Mouse (Mus musculus): ENCODE data around the gene Catip. TPM values are rescaled to one million over a fixed set of nuclear protein-coding genes. Genes with fewer than 3 reads are reported as not detected.
"Not testable (repeated sequence)": the region's sequence is repeated elsewhere in the genome, so short reads cannot be mapped to it uniquely, and the experiment has no call there.

Catip gene
- polyA plus RNA-seq, 1 experiment from 2014 or later = 2.0 TPM

DNA sequence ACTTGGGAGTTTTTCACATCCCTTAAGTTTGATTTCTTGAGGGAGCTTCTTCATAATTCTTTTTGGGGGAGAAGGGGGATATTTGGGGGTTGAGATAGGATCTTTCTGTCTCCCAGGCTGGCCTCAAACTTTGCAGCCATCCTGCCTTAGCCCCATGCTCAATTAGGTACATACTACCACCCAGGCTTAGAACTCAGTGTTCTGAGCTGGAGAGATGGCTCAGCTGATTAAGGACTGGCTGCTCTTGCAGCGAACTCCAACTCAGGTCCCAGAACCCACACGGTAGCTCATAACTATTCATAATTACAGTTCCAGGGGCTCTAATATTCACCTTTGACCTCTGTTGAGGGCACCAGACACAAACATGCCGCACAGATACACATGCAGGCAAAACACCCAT is 27.3 kb upstream of the Catip start:
- ATAC-seq (ENCODE audit: insufficient number of reproducible peaks, low FRiP score, low TSS enrichment, low read depth) = no peak
- Histone ChIP-seq H3K4me2 (no peak overlapping the region), H3K9ac (no peak overlapping the region), H3K27me3 (no peaks in the 10 kb centered on the region), H3K27ac (no peak overlapping the region; the same call in 1 of the 2 replicates), H3K36me3 (no peaks in the 10 kb centered on the region), H3K4me1 (peaks cover 46% of the 10 kb centered on the region), H3K4me3 (no peak overlapping the region), H3K9me3 (no peaks in the 10 kb centered on the region)
- WGBS = 68% methylated on average over 3 of the region's 3 CpGs

DNA sequence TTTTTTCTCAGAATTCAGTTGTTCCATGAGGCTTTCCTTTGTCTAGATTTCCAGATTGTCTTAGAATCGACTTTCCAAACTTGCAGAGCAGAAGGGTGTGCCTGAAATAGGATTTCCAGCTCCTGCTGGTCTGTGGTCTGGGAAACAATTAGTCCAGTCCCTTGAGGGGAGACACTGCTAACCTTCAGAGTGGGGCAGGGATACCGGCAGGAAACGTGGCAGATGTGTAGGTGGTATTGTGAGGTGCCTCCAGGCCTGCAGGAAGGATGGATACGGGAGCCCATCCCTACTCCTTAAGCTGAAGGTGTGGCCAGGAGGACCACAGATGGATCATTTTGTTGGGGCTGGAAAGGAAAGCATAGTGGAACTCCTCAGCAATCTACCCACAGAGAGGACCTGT is 26.9 kb upstream of the Catip start:
- H3K9me3 ChIP-seq = no peaks in the 10 kb centered on the region
- H3K36me3 ChIP-seq = no peaks in the 10 kb centered on the region
- no peak overlapping the region for H3K4me2 ChIP-seq
- H3K4me1 ChIP-seq = peaks cover 46% of the 10 kb centered on the region
- H3K9ac ChIP-seq = no peak overlapping the region
- ATAC-seq (ENCODE audit: insufficient number of reproducible peaks, low FRiP score, low TSS enrichment, low read depth) = no peak
- no peaks in the 10 kb centered on the region for H3K27me3 ChIP-seq
- 42% methylated on average over 4 of the region's 4 CpGs for WGBS
- no peak overlapping the region for H3K27ac ChIP-seq
- no peak overlapping the region for H3K4me3 ChIP-seq

DNA sequence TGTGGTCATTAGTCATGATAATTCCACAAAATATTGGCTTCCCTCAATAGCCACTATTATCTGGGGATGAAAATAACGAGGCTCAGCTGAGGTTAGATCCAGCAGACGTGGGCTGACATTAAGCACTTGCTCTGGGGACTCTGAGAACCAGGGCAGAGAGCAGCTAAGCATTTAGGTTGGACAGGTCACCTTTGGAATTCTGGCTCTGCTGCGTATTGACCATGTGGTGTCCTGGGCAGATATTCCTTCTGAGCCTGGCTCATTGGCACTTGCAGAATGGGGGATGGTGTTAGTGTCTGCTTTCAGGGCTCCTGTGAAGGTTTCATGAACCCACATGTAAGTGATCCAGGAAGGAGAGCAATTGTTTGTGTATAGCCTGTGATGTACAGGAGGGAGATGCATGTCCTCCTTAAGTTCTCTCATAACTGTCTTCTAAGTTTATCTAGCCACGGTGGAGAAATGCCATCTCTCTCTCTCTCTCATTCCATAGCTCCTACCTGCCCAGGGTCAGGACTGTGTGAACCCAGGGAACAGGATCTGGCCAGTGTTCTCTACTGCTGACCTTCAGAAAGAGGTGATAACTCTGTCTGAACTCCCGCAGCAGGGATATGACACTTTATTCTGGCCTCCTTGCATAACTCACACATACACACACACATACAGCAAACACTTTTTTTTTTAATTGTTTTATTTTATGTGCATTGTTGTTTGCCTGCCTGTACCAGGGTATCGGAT is 26.3 kb upstream of the Catip start:
- 82% methylated on average over 6 of the region's 6 CpGs for WGBS
- Histone ChIP-seq H3K36me3 (no peaks in the 10 kb centered on the region), H3K27ac (no peak overlapping the region), H3K9me3 (no peaks in the 10 kb centered on the region), H3K4me2 (no peak overlapping the region), H3K4me3 (no peak overlapping the region), H3K9ac (no peak overlapping the region), H3K27me3 (no peaks in the 10 kb centered on the region), H3K4me1 (peaks cover 46% of the 10 kb centered on the region)
- ATAC-seq (ENCODE audit: insufficient number of reproducible peaks, low FRiP score, low TSS enrichment, low read depth) = no peak

DNA sequence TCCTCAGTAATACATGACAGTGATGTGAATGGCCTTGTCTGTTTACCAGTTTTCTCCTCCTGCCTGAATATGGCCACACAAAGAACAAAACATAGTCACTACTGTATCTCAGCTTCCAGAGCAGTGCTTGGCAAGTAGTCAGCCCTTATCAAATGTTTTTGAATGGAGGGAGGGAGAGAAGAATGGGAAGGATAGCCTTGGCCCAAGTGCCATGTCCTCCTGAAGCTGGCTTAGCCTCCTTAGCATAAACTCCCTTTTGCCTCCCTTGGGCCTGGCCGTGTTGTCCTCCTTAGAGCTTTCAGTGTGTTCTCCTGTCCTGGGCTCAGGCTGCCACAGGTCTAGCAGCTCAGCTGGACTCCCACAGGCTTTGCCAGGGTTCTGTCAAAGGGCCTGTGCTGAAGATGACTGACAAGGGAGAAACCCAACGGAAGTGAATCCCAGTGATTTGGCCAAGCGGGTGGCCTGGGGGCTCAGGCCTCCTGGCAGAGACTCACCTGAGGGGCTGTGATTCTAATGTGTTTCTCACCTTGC is 24.6 kb upstream of the Catip start:
- Histone ChIP-seq H3K27me3 (no peaks in the 10 kb centered on the region), H3K4me1 (peaks cover 31% of the 10 kb centered on the region), H3K4me3 (no peak overlapping the region), H3K27ac (no peak overlapping the region), H3K4me2 (no peak overlapping the region), H3K9me3 (no peaks in the 10 kb centered on the region), H3K36me3 (no peaks in the 10 kb centered on the region), H3K9ac (no peak overlapping the region)
- WGBS = 85% methylated on average over 3 of the region's 3 CpGs
- no peak for ATAC-seq (ENCODE audit: insufficient number of reproducible peaks, low FRiP score, low TSS enrichment, low read depth)

DNA sequence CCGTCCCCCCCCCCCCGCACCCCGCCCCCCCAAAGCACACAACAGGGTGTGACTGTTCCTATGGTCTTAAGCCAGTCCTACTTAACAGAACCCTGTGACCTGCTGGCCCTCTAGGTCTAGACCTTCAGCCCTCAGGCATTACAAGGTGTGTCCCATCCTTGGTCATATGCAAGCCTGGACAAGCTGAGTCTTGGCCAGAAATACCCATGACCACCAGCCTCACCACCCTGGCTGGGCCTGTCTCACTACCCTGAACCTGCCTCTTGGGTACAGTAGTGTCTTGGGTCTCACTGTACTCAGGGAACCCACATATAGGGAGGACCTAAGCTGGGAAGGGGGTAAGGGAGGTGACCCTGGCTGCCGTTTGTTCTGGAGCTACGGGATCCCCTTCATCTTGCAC is 23.9 kb upstream of the Catip start:
- Histone ChIP-seq H3K27ac (no peak overlapping the region), H3K4me2 (no peak overlapping the region), H3K4me1 (peaks cover 28% of the 10 kb centered on the region), H3K36me3 (no peaks in the 10 kb centered on the region), H3K4me3 (no peak overlapping the region), H3K9ac (no peak overlapping the region), H3K27me3 (no peaks in the 10 kb centered on the region), H3K9me3 (no peaks in the 10 kb centered on the region)
- 89% methylated on average over 5 of the region's 5 CpGs for WGBS
- ATAC-seq (ENCODE audit: insufficient number of reproducible peaks, low FRiP score, low TSS enrichment, low read depth) = no peak

DNA sequence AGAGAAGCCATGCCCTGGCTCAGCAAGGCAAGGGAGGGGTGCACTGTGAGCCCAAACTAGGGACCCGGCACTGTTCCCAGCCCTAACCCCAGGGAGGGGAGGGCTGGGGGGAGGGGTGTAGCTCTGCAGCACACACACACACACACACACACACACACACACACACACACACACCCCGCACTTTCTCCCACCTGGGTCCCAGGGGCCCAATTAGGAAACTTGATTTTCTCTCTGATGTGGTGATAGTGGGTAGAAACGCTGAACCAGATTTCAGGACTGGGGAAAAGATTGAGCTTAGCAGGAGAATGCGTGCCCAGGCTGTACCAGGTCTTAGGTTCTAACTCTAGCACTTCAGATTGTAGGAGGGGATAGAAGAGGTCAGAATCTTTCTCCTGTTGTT is 23.3 kb upstream of the Catip start:
- Histone ChIP-seq H3K4me1 (peaks cover 23% of the 10 kb centered on the region; the same call in 1 of the 2 replicates), H3K27ac (no peak overlapping the region), H3K4me3 (no peak overlapping the region), H3K4me2 (no peak overlapping the region), H3K9me3 (no peaks in the 10 kb centered on the region), H3K36me3 (no peaks in the 10 kb centered on the region), H3K27me3 (no peaks in the 10 kb centered on the region), H3K9ac (no peak overlapping the region)
- WGBS = 57% methylated on average over 3 of the region's 4 CpGs
- ATAC-seq (ENCODE audit: insufficient number of reproducible peaks, low FRiP score, low TSS enrichment, low read depth) = no peak

DNA sequence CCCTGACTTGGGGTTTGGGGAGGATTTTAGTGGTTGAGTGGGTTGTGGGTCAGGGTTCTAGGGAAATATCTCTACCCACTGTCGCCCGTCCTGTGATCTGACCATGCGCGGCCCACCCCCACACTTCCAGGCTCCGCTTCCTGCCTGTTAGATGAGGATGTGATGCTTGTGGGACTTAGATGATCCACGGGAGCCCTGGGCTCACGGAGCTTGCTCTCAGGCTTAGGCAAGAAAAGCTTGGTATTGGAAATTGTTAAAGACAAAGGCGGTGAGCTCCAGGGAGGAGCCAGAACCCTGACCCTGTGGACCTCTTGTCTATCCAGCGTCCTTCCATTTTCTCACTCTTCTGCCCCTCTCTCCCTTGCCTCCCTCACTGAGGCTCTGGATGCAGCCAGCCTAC is 22.0 kb upstream of the Catip start:
- Histone ChIP-seq H3K36me3 (no peaks in the 10 kb centered on the region), H3K27me3 (no peaks in the 10 kb centered on the region), H3K27ac (no peak overlapping the region), H3K4me3 (no peak overlapping the region), H3K9ac (no peak overlapping the region), H3K4me1 (peaks cover 18% of the 10 kb centered on the region; the same call in 1 of the 2 replicates), H3K4me2 (no peak overlapping the region), H3K9me3 (no peaks in the 10 kb centered on the region)
- WGBS = 91% methylated on average over 9 of the region's 9 CpGs
- no peak for ATAC-seq (ENCODE audit: insufficient number of reproducible peaks, low FRiP score, low TSS enrichment, low read depth)

DNA sequence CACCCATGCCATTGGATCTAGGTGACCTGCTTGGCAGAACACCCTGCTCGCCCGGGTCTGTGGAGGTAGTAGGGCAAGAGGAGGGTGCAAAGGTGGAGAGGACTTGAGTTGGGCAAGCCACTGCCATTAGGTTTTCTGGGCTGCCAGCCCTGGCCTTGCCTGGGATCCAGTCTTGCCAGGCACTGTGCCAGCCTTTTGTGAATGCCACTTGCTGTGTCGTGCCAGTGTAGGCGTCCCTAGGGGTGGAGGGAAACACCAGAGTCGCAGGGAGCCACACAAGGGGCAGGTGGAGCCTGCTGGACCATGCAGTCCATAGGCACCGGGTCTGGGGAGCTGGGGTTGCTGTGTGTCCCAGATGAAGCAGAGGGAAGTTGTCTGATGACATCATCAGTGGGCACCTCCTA is 21.5 kb upstream of the Catip start:
- Histone ChIP-seq H3K9ac (no peak overlapping the region), H3K36me3 (no peaks in the 10 kb centered on the region), H3K9me3 (no peaks in the 10 kb centered on the region), H3K4me1 (peaks cover 15% of the 10 kb centered on the region; the same call in 1 of the 2 replicates), H3K4me3 (no peak overlapping the region), H3K4me2 (no peak overlapping the region), H3K27ac (no peak overlapping the region), H3K27me3 (no peaks in the 10 kb centered on the region)
- WGBS = 95% methylated on average over 6 of the region's 6 CpGs
- ATAC-seq (ENCODE audit: insufficient number of reproducible peaks, low FRiP score, low TSS enrichment, low read depth) = no peak

DNA sequence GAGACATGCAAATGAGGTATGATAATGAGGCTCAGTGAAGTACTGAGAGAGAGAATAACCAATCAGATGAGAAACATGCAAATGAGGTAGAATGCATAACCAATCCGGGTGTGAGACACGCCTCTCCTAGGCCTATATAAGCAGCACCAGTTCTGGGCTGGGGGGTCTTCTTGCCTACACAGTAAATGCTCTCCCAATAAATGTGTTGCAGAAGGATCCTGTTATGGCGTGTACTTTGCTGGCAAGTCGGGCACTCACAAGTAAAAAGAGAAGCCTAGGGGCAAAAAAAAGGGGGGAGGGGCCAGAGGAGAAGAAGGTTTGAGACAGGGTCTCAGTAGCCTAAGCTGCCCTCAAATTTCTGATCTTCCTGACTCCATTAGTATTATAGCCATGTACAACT is 20.9 kb upstream of the Catip start:
- ATAC-seq (ENCODE audit: insufficient number of reproducible peaks, low FRiP score, low TSS enrichment, low read depth); H3K36me3 ChIP-seq; H3K9ac ChIP-seq; H3K4me3 ChIP-seq; H3K9me3 ChIP-seq; H3K27me3 ChIP-seq; H3K4me2 ChIP-seq; H3K27ac ChIP-seq: not testable (repeated sequence)
- 80% methylated on average over 4 of the region's 4 CpGs for WGBS
- peaks cover 17% of the 10 kb centered on the region; the same call in 1 of the 2 replicates for H3K4me1 ChIP-seq

DNA sequence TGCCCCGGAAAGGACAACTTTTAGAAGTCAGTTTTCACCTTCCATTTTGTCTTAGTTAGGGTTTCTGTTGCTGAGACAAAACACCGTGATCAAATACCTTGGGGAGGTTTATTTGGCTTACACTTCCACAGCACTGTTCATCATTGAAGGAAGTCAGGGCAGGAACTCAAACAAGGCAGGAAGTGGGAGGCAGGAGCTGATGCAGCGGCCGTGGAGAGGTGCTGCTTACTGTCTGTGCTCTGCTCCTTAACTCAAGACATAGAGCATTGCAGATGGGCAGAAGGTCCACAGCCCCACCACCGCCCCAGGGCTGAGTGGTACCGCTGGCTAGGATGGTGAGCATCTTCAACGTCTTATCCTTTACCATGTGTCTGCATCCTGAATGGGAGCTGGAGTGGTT is 20.0 kb upstream of the Catip start:
- ATAC-seq (ENCODE audit: insufficient number of reproducible peaks, low FRiP score, low TSS enrichment, low read depth) = no peak
- Histone ChIP-seq H3K9ac (no peak overlapping the region), H3K27me3 (no peaks in the 10 kb centered on the region), H3K4me3 (no peak overlapping the region), H3K9me3 (no peaks in the 10 kb centered on the region), H3K36me3 (no peaks in the 10 kb centered on the region), H3K4me2 (no peak overlapping the region), H3K4me1 (peaks cover 17% of the 10 kb centered on the region; the same call in 1 of the 2 replicates), H3K27ac (no peak overlapping the region)
- 84% methylated on average over 7 of the region's 7 CpGs for WGBS

DNA sequence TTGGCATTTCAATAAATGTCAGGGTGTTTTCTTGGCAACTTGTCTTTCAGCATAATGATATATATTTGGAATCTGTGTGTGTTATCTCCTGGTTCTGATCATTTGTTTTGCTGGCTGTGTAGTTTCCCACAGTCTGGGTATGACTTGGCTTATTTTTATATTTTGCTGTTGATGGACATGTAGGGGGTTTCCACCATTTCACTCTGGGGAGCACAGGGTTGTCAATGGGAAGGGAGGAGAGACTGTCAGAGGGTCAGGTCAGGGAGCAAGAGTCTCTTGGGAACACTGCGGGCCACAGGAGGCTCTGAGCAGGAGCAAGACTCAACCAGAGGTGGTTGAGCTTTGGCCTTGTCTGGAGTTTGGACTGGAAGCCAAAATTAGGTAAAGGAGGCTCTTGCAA is 19.6 kb upstream of the Catip start:
- no peak overlapping the region for H3K9ac ChIP-seq
- ATAC-seq (ENCODE audit: insufficient number of reproducible peaks, low FRiP score, low TSS enrichment, low read depth) = no peak

DNA sequence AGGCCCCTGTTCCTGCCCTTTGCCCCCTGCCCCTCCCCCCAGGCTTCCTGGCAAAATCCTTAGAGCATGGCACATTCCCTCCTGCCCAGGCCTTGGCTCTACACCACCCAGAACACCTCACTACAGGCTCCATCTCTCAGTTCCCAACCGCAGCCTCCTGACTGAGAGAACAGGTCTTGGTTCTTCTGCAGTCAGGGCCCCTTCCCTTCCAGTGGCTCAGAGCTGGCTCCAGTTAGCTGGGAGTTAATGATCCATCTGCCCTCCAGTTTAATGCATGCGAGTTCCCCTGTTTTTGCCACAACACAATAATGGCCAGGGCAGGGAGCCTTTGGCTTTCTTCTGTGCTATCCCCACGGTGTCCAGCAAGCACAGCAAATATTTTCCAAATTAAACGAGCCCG is 18.7 kb upstream of the Catip start:
- no peak overlapping the region for H3K9ac ChIP-seq
- no peaks in the 10 kb centered on the region for H3K27me3 ChIP-seq
- 63% methylated on average over 5 of the region's 5 CpGs for WGBS
- H3K9me3 ChIP-seq = no peaks in the 10 kb centered on the region
- 0 out of 2 replicates have a peak, but pooled peaks cover 5% of the 10 kb centered on the region for H3K36me3 ChIP-seq
- peaks cover 12% of the 10 kb centered on the region; the same call in 1 of the 2 replicates for H3K4me1 ChIP-seq
- no peak overlapping the region for H3K4me3 ChIP-seq
- ATAC-seq (ENCODE audit: insufficient number of reproducible peaks, low FRiP score, low TSS enrichment, low read depth) = no peak
- no peak overlapping the region for H3K27ac ChIP-seq
- no peak overlapping the region for H3K4me2 ChIP-seq

More for the DNA sequence above, 19.6 kb upstream of the Catip start:
- no peak overlapping the region for H3K4me2 ChIP-seq
- no peak overlapping the region for H3K27ac ChIP-seq
- no peaks in the 10 kb centered on the region for H3K27me3 ChIP-seq
- 0 out of 2 replicates have a peak, but pooled peaks cover under 1% of the 10 kb centered on the region for H3K36me3 ChIP-seq
- no peaks in the 10 kb centered on the region for H3K9me3 ChIP-seq
- no peak overlapping the region for H3K4me3 ChIP-seq
- peaks cover 17% of the 10 kb centered on the region; the same call in 1 of the 2 replicates for H3K4me1 ChIP-seq
- 92% methylated on average over 1 of the region's 1 CpGs for WGBS
